Mouse (Mus musculus): Measurements from ENCODE around the gene 1600014C23Rik.

1600014C23Rik gene

GRCm38 (mm10) chr17:45733735-45734301 is at the start of gene 1600014C23Rik:
Gene 1600014C23Rik (minus strand): TSS chr17:45733844.
- peak; percentile 58 to 76 for DNase-seq (ENCODE audit: low spot score in 2 of 2)

- no peak for DNase-seq (ENCODE audit: low spot score in 2 of 2)
These were observed 44.8 kb upstream of the 1600014C23Rik start for GRCm38 (mm10) chr17:45778446-45778845.

- DNase-seq (ENCODE audit: low spot score in 2 of 2) = no peak
These were observed 43.8 kb upstream of the 1600014C23Rik start for GRCm38 (mm10) chr17:45777431-45777830.

GRCm38 (mm10) chr17:45776185-45776584 is 42.5 kb upstream of the 1600014C23Rik start:
- no peak for DNase-seq (ENCODE audit: low spot score in 2 of 2)

GRCm38 (mm10) chr17:45775468-45775867 is 41.8 kb upstream of the 1600014C23Rik start:
- no peak for DNase-seq (ENCODE audit: low spot score in 2 of 2)

- DNase-seq (ENCODE audit: low spot score in 2 of 2) = no peak
These were observed 38.9 kb upstream of the 1600014C23Rik start for GRCm38 (mm10) chr17:45772566-45772965.

- DNase-seq (ENCODE audit: low spot score in 2 of 2) = no peak
These were observed 38.5 kb upstream of the 1600014C23Rik start for GRCm38 (mm10) chr17:45772096-45772495.

GRCm38 (mm10) chr17:45770441-45770840 is 36.8 kb upstream of the 1600014C23Rik start:
- DNase-seq (ENCODE audit: low spot score in 2 of 2) = no peak

GRCm38 (mm10) chr17:45769821-45770220 is 36.2 kb upstream of the 1600014C23Rik start:
- DNase-seq (ENCODE audit: low spot score in 2 of 2) = no peak

GRCm38 (mm10) chr17:45767536-45768146 is 34.0 kb upstream of the 1600014C23Rik start:
- no peak for DNase-seq (ENCODE audit: low spot score in 2 of 2)

GRCm38 (mm10) chr17:45766735-45767535 is 33.3 kb upstream of the 1600014C23Rik start:
- DNase-seq (ENCODE audit: low spot score in 2 of 2) = peak; percentile 85 to 89

GRCm38 (mm10) chr17:45765914-45766313 is 32.3 kb upstream of the 1600014C23Rik start:
- no peak for DNase-seq (ENCODE audit: low spot score in 2 of 2)

- no peak for DNase-seq (ENCODE audit: low spot score in 2 of 2)
These were observed 29.5 kb upstream of the 1600014C23Rik start for GRCm38 (mm10) chr17:45763188-45763587.

- no peak for DNase-seq (ENCODE audit: low spot score in 2 of 2)
These were observed 28.3 kb upstream of the 1600014C23Rik start for GRCm38 (mm10) chr17:45761902-45762301.

- DNase-seq (ENCODE audit: low spot score in 2 of 2) = no peak
These were observed 27.5 kb upstream of the 1600014C23Rik start for GRCm38 (mm10) chr17:45760965-45761645.

GRCm38 (mm10) chr17:45759751-45760150 is 26.1 kb upstream of the 1600014C23Rik start:
- no peak for DNase-seq (ENCODE audit: low spot score in 2 of 2)

- no peak for DNase-seq (ENCODE audit: low spot score in 2 of 2)
These were observed 25.2 kb upstream of the 1600014C23Rik start for GRCm38 (mm10) chr17:45758808-45759207.

GRCm38 (mm10) chr17:45757932-45758331 is 24.3 kb upstream of the 1600014C23Rik start:
- DNase-seq (ENCODE audit: low spot score in 2 of 2) = no peak

- DNase-seq (ENCODE audit: low spot score in 2 of 2) = no peak
These were observed 23.2 kb upstream of the 1600014C23Rik start for GRCm38 (mm10) chr17:45756831-45757230.

- no peak for DNase-seq (ENCODE audit: low spot score in 2 of 2)
These were observed 22.7 kb upstream of the 1600014C23Rik start for GRCm38 (mm10) chr17:45756391-45756790.

GRCm38 (mm10) chr17:45754186-45754862 is 20.7 kb upstream of the 1600014C23Rik start:
- DNase-seq (ENCODE audit: low spot score in 2 of 2) = no peak

GRCm38 (mm10) chr17:45752678-45753077 is 19.0 kb upstream of the 1600014C23Rik start:
- DNase-seq (ENCODE audit: low spot score in 2 of 2) = no peak
